Mouse (Mus musculus): ENCODE measurements around the gene Tmem26. TPM values are rescaled to one million over a fixed set of nuclear protein-coding genes. Genes with fewer than 3 reads are reported as not detected.

Tmem26 gene
- polyA plus RNA-seq, 1 experiment from 2014 or later, result 5.0 TPM

Other genes starting within 250 kb of the Tmem26 start
- gene Cabcoco1, start 181.8 kb upstream of the Tmem26 start, polyA plus RNA-seq (2016; fragmentation: Nextera tagmentation; extraction: Ambion mirVana), result 0.17 and 0.71 TPM in 2 replicates

Measured in hindbrain, embryonic 10.5 days (tissue).